Mouse (Mus musculus) embryonic fibroblast, embryonic 13.5 days (primary cell): ENCODE results near the gene Bach2.

Experiments used
- CTCF ChIP-seq: IDR thresholded peaks from 2 replicates; pipeline ENCODE4 v1.5.1; 2011; ENCODE audit warnings: mild to moderate bottlenecking, control low read depth, low read length, moderate library complexity, borderline replicate concordance; ENCODE audit not compliant: insufficient read depth
- POLR2A ChIP-seq: IDR thresholded peaks from 2 replicates; pipeline ENCODE4 v1.6.1; 2011; ENCODE audit warnings: low read depth, mild to moderate bottlenecking, control low read depth, low read length, moderate library complexity

GRCm38 (mm10) chr4:32479801-32480700 lies 241.4 kb downstream of the Bach2 start:
- TF ChIP-seq CTCF: no peak
- TF ChIP-seq POLR2A: no peak
